ENCODE assay signal across 14 mouse cellular contexts in genomic region chr10:108191381-108191787, GRCm38 (mm10). TPM values are rescaled to one million over a fixed set of nuclear protein-coding genes. Genes with fewer than 3 reads are reported as not detected.
A peak's percentile ranks its signal among the peaks of the same experiment; 100 is the strongest.
DNase-seq lines count a peak whose midpoint lies in the region; ATAC-seq lines count a peak whose summit lies in the region.
"Had no signal": no experiment of that assay in that cellular context is flagged by ENCODE, and none has a peak within 500 bp of the region (broad histone marks: within the 10 kb centered on the region; RNA-seq: fewer than 3 reads in every experiment).

No protein-coding gene starts in this region.

- H3K4me1 ChIP-seq in hindbrain, embryonic 11.5 days (replicated peaks; ENCODE audit: control insufficient read depth, insufficient read depth, low read length): no peaks in the 10 kb centered on the region
- H3K4me1 ChIP-seq in hindbrain, embryonic 16.5 days (ENCODE audit: control insufficient read depth, insufficient read depth, low read depth, low read length): peaks cover 5% of the 10 kb centered on the region
- peaks cover 19% of the 10 kb centered on the region for H3K4me1 ChIP-seq in liver, embryonic 12.5 days
- peaks cover 4% of the 10 kb centered on the region; the same call in 1 of the 2 replicates for H3K4me1 ChIP-seq in intestine, embryonic 15.5 days (replicated peaks)
- H3K4me1 ChIP-seq: forebrain, embryonic 12.5 days had no signal

- no peak overlapping the region for H3K4me2 ChIP-seq in hindbrain, embryonic 11.5 days (replicated peaks; ENCODE audit: low read depth, low read length)
- H3K4me2 ChIP-seq in hindbrain, embryonic 16.5 days (ENCODE audit: low read length): no peak overlapping the region
- H3K4me2 ChIP-seq in liver, embryonic 12.5 days: 0 out of 2 replicates have a peak overlapping the region, but pooled peaks have one; percentile 32
- no peak overlapping the region for H3K4me2 ChIP-seq in intestine, embryonic 15.5 days (replicated peaks)
- H3K4me2 ChIP-seq: forebrain, embryonic 12.5 days; limb, embryonic 12.5 days; neural tube, embryonic 13.5 days had no signal

- no peaks in the 10 kb centered on the region for H3K9me3 ChIP-seq in hindbrain, embryonic 11.5 days (ENCODE audit: control insufficient read depth, low read length)
- no peaks in the 10 kb centered on the region for H3K9me3 ChIP-seq in hindbrain, embryonic 16.5 days (ENCODE audit: control insufficient read depth, low read length)
- H3K9me3 ChIP-seq in liver, embryonic 12.5 days (replicated peaks): no peaks in the 10 kb centered on the region
- no peaks in the 10 kb centered on the region for H3K9me3 ChIP-seq in intestine, embryonic 15.5 days
- H3K9me3 ChIP-seq: forebrain, embryonic 12.5 days; limb, embryonic 12.5 days; neural tube, embryonic 13.5 days had no signal

- no peaks in the 10 kb centered on the region for H3K36me3 ChIP-seq in hindbrain, embryonic 11.5 days (ENCODE audit: control insufficient read depth, insufficient read depth, low read length)
- no peaks in the 10 kb centered on the region for H3K36me3 ChIP-seq in hindbrain, embryonic 16.5 days (ENCODE audit: control insufficient read depth, insufficient read depth, low read length)
- H3K36me3 ChIP-seq in liver, embryonic 12.5 days: 0 out of 2 replicates have a peak, but pooled peaks cover 3% of the 10 kb centered on the region
- 0 out of 2 replicates have a peak, but pooled peaks cover 2% of the 10 kb centered on the region for H3K36me3 ChIP-seq in splenic B cell, adult 2 months (ENCODE audit: control insufficient read depth, insufficient read depth, low read length, poor library complexity, severe bottlenecking)
- H3K36me3 ChIP-seq in intestine, embryonic 15.5 days: no peaks in the 10 kb centered on the region
- H3K36me3 ChIP-seq: forebrain, embryonic 12.5 days; limb, embryonic 12.5 days; neural tube, embryonic 13.5 days had no signal

- 78% methylated on average over 8 of the region's 8 CpGs for WGBS in hindbrain, embryonic 11.5 days
- WGBS in hindbrain, embryonic 16.5 days: 58% methylated on average over 8 of the region's 8 CpGs
- WGBS in liver, embryonic 12.5 days (ENCODE audit: insufficient replicate concordance): 33% methylated on average over 8 of the region's 8 CpGs
- 58% methylated on average over 8 of the region's 8 CpGs for WGBS in intestine, embryonic 15.5 days

- ATAC-seq in hindbrain, embryonic 11.5 days (ENCODE audit: low FRiP score): no peak
- ATAC-seq in hindbrain, embryonic 16.5 days: no peak
- ATAC-seq in liver, embryonic 12.5 days: peak; percentile 30; the same call in 1 of the 2 replicates
- no peak for ATAC-seq in intestine, embryonic 15.5 days
- ATAC-seq: intestine, embryonic 16.5 days had no signal

- peak; percentile 8 for DNase-seq in hindbrain, embryonic 11.5 days (ENCODE audit: low spot score)
- peak; percentile 63 to 70 for DNase-seq in spleen, postnatal 36 days (ENCODE audit: low spot score in 2 of 2)
- DNase-seq in spleen, postnatal 10 days (ENCODE audit: low spot score in 2 of 2): no peak
- peak; percentile 84 for DNase-seq in splenic B cell, adult 2 months (ENCODE audit: low read depth, low spot score)
- DNase-seq in gastrocnemius, adult 8-10 months (ENCODE audit: low spot score in 2 of 2): no peak
- DNase-seq: cerebellum, adult 9-11 months; thymus, postnatal 36 days had no signal

- no peak overlapping the region; the same call in 1 of the 2 replicates for H3K27ac ChIP-seq in hindbrain, embryonic 11.5 days (ENCODE audit: low read depth, low read length)
- no peak overlapping the region for H3K27ac ChIP-seq in hindbrain, embryonic 16.5 days (ENCODE audit: low read depth, low read length)
- peak overlapping the region; percentile 36 for H3K27ac ChIP-seq in liver, embryonic 12.5 days
- H3K27ac ChIP-seq in intestine, embryonic 15.5 days: no peak overlapping the region
- H3K27ac ChIP-seq: forebrain, embryonic 12.5 days; limb, embryonic 12.5 days; neural tube, embryonic 13.5 days had no signal

- no peaks in the 10 kb centered on the region for H3K27me3 ChIP-seq in hindbrain, embryonic 11.5 days (ENCODE audit: control insufficient read depth, insufficient read depth, low read length)
- H3K27me3 ChIP-seq in hindbrain, embryonic 16.5 days (replicated peaks; ENCODE audit: control insufficient read depth, insufficient read depth, low read length): no peaks in the 10 kb centered on the region
- H3K27me3 ChIP-seq in liver, embryonic 12.5 days (replicated peaks): no peaks in the 10 kb centered on the region
- no peaks in the 10 kb centered on the region for H3K27me3 ChIP-seq in splenic B cell, adult 2 months (ENCODE audit: control insufficient read depth, insufficient read depth, low read length, poor library complexity, severe bottlenecking)
- no peaks in the 10 kb centered on the region for H3K27me3 ChIP-seq in intestine, embryonic 15.5 days (replicated peaks)
- H3K27me3 ChIP-seq: forebrain, embryonic 12.5 days; limb, embryonic 12.5 days; neural tube, embryonic 13.5 days had no signal

- H3K9ac ChIP-seq in hindbrain, embryonic 11.5 days (ENCODE audit: low read depth, low read length): no peak overlapping the region
- no peak overlapping the region for H3K9ac ChIP-seq in hindbrain, embryonic 16.5 days (ENCODE audit: low read depth, low read length)
- no peak overlapping the region for H3K9ac ChIP-seq in liver, embryonic 12.5 days
- no peak overlapping the region for H3K9ac ChIP-seq in intestine, embryonic 15.5 days
- H3K9ac ChIP-seq: forebrain, embryonic 12.5 days; limb, embryonic 12.5 days; neural tube, embryonic 13.5 days had no signal

- H3K4me3 ChIP-seq in hindbrain, embryonic 11.5 days (ENCODE audit: low read depth, low read length): no peak overlapping the region
- no peak overlapping the region for H3K4me3 ChIP-seq in hindbrain, embryonic 16.5 days (ENCODE audit: low read length)
- H3K4me3 ChIP-seq in liver, embryonic 12.5 days: no peak overlapping the region
- no peak overlapping the region for H3K4me3 ChIP-seq in intestine, embryonic 15.5 days (replicated peaks)
- H3K4me3 ChIP-seq: forebrain, embryonic 12.5 days; limb, embryonic 12.5 days; neural tube, embryonic 13.5 days had no signal

RNA-seq across cellular contexts. Expression of gene Ppp1r12a, which starts 29.4 kb away (rescaled TPM):
- 87.2 and 97.2 TPM in 2 replicates for polyA plus RNA-seq in hindbrain, embryonic 11.5 days (2014; fragmentation: Nextera tagmentation; extraction: Ambion mirVana)
- 62.5 and 70.6 TPM in 2 replicates for polyA plus RNA-seq in hindbrain, embryonic 16.5 days (2015; fragmentation: Nextera tagmentation; extraction: Ambion mirVana)
- polyA plus RNA-seq in liver, embryonic 12.5 days (2016; fragmentation: Nextera tagmentation; extraction: Ambion mirVana): 48.3 and 51.8 TPM in 2 replicates
- total RNA-seq in gastrocnemius, adult 8-10 months (2022): 10 to 100 TPM; 15.2 to 21.5 (median 20.8) TPM
- polyA plus RNA-seq in intestine, embryonic 15.5 days (2015; fragmentation: Nextera tagmentation; extraction: Ambion mirVana): 98.1 and 105 TPM in 2 replicates

Comparison
In these comparisons a context has a peak if more than half of its experiments do, and no peak if none do; other contexts are left out.
1. DNase-seq: peak in hindbrain, embryonic 11.5 days (single experiment), spleen, postnatal 36 days (2 of 2) and splenic B cell, adult 2 months (single experiment); none in spleen, postnatal 10 days (0 of 2) and gastrocnemius, adult 8-10 months (0 of 2).